Mouse (Mus musculus) left cerebral cortex, postnatal 10 days (tissue): ENCODE measurements around the gene Vwa7. TPM values are rescaled to one million over a fixed set of nuclear protein-coding genes. Genes with fewer than 3 reads are reported as not detected.

Source experiments
- DNase-seq, 2 experiments: peaks; one replicate each; pipeline ENCODE4 v3.0.0; 2021 to 2022; ENCODE audit warnings: low spot score in 2 of 2, mixed read lengths in 1 of 2; ENCODE audit errors: extremely low spot score in 1 of 2
- intact Hi-C: fragments of 180-260 bp; cut with DNase I; formaldehyde crosslinking; loops from one replicate; pipeline ENCODE4 v1.15.1; 2025
- total RNA-seq, 2 experiments: library from RNA; stranded (reverse); gene quantifications; 2 replicates each; pipeline ENCODE4 v1.2.3; 2021

Gene Vwa7
- total RNA-seq, 2 experiments from 2014 or later = 0.18 to 0.19 TPM

DNA sequence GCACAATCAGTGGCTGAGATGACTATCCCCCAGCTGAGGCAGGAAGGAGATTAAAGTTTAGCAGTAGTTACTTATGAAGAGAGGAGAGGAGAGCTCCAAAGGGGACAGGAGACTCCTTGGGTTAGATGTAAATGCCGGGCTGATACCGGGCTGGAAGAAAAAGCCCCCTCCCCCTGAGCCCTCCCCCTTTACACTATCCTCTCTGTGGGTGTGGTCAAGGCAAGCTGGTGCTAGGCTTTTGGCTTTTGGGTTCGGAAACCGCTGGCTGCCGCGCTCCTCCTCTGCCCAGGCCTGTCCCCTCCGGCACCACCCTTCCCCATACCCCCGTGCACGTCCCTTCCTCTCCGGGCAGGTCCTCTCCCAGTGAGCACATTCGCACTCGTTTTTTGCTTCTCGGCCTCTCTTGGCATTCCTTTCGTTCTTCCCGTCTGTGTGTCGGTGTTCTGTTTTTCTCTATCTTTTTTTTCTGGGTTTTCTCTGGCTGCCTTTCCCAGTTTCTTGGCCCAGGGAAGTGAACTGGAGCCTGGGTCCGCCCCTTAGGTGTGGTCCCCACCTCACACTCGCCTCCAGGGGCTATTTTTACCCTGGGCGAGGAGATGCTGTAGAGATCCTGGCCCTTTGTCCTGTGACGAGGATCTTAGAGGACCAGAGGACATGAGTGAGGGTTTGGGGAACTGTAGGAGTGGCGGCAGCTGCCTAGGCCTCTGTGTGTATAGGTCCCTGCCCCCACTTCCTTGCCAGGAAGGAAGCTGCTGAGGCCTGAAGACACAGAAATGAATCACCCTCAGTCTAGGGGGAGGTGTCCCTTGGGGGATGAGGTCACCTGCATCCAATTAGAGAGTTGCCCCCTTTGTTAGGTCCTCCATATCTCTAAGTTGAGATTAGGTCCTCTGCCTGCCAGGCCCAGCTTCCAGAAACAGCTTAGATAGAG is 35.0 kb downstream of the Vwa7 start:
- intact Hi-C loops = no loop called here
- DNase-seq = peak in 1 of 2 experiments; percentile 85

DNA sequence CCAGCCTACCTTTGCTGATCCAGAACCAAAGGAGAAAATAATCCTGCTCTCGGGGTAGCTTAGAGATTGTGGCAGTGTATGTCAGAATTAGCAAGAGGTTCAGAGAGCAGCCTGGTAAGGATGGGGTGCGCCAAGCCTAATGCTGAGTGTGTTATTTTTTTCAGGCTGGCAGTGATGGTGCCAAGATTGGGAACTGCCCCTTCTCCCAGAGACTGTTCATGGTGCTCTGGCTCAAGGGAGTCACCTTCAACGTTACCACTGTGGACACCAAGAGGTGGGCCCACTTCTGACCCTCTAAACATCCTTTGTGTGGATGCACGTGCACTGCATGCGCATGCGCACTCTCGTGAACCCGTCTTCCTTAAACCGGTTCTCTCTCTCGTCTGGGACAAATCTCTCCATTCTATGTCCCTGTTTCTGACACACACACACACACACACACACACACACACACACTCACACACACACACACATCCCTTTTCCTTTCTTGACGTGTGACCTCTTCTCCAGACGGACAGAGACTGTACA is 36.0 kb downstream of the Vwa7 start:
- DNase-seq = no peak
- intact Hi-C loops = no loop called here

DNA sequence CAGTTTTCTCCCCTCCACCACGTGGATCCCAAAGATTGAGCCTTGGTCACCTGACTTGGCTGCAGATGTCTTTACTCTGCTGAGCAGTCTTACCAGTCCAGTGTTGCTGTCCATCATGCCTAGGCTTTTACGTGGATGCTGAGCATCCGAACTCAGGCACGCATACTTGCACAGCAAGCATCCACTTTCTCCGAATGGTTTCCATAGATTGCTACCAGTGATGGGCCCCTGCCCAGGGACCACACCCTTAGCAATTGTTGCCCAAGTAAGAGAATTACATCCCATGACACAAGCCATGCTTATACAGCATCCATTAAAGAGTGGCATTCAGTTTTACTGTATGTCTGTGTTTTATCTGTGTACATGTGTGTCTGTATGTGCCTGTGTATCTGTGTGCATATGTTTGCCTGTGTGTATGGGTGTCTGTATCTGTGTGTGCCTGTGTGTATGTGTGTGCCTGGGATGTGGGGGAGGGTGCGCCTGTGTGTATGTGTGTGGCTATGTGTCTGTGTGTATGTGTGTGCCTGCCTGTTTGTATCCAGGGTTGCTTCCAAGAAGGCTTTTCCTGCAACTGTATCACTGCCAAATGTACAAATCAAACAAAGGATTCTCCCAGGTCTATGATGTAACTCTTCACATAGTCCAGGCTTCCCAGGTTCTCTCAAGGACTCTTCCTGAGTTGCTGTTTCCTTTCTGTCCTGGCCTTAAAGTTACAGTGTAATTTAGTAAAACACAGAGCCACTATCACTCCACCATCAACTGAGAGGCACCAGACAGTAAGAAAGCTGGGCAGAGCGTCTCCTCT is 39.5 kb downstream of the Vwa7 start:
- DNase-seq = no peak
- intact Hi-C loops = loop anchor here (5.0 kb wide), 1 partner anchor 34 kb away; no protein-coding TSS in a partner anchor

DNA sequence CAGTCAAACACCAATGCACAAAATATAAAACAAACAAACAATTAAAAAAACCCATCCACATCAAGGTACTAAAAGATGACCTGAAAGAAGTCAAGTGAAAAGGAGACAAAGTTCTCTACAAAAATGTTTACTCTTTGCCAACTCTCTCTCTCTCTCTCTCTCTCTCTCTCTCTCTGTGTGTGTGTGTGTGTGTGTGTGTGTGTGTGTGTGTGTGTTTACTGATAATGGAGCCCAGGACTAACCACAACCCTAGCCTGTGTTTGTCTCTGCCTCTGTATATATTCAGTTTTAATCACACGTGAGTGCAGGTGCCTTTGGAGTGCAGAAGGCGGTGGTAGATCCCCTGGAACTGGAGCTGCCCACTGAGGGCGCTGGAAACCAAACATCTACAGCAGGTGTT is 40.7 kb downstream of the Vwa7 start:
- DNase-seq = no peak
- intact Hi-C loops = loop anchor here (5.0 kb wide), 1 partner anchor 35 kb away; no protein-coding TSS in a partner anchor

DNA sequence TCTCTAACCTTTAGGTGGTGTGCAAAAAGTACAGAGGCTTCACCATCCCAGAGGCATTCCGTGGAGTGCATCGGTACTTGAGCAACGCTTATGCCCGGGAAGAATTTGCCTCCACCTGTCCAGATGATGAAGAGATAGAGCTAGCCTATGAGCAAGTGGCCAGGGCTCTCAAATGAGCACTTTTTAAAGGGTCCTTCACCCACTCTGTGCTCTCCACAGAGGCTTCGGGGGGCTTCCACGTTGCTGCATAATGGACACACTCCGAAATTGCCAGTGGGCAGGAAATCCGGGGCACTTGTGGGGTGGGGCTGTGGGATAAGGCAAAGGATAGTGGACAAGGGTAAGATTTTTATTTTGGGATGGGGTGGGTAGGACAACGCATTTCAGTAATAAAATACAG is 41.9 kb downstream of the Vwa7 start:
- intact Hi-C loops = loop anchor here (5.0 kb wide), 1 partner anchor 36 kb away; no protein-coding TSS in a partner anchor
- no peak for DNase-seq

DNA sequence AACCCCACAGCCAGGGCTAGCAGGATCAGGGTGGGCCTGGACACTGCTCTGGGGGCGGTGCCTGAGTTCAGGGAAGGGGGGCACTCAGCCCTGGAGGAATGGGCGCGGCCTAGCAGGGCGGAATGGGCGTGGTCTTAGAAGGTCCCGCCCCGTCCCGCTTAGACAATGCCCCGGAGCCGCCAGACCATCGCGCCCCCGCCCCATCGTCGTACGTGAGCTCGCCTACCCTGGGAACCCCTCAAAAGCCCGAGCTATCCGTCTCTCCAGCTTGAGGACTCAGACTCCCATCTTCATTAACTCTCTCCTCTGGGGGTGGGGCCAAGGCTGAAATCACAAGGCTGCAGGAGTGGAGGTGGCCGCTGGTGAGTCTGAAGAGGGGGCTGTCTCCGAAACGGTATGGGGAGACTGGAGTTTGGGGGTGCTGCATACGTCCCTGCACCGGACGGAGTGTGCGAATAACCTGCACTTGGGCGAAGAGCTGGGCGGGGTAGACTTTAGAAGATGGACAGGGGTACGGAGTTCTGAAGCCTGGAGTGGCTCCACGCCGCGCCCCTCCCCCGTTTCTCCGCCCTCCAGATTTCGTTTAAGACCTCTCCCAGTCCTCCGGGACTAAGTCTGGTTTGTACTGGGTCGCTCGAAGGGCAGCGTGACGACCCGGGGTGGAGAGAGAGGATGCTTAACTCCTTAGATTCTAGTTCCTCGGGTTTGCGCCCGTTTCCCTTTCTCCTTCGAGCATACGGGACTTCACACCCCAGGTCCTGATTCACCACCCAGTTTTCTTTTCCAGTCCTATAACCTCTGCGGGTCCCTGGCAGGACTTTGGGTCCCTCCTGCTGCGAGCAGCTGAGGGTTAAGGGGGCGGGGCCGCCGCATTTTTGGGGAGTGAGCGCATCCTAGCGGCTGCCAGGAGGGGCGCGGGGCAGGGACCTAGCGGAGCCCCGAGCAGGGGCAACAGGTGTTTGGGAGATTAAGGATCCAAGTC is 42.8 kb downstream of the Vwa7 start, which contains the start of gene Ddah2:
Gene Ddah2, plus strand, starts transcription at position 125 of the 982 bp plus-strand sequence.
- peak; percentile 74 to 94 for DNase-seq
- intact Hi-C loops = loop anchor here (5.0 kb wide), 1 partner anchor 37 kb away; no protein-coding TSS in a partner anchor

DNA sequence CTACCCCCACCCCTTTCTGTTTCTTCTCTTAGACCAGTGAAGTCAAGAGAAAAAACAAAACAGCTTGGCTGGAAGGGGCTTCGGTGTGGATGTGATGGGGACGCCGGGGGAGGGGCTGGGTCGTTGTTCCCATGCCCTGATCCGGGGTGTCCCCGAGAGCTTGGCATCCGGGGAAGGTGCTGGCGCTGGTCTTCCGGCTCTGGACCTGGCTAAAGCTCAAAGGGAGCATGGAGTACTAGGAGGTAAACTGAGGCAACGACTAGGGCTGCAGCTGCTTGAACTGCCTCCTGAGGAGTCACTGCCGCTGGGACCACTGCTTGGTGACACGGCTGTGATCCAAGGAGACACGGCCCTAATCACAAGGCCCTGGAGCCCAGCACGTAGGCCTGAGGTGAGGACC is 43.7 kb downstream of the Vwa7 start:
- no peak for DNase-seq
- intact Hi-C loops = no loop called here

DNA sequence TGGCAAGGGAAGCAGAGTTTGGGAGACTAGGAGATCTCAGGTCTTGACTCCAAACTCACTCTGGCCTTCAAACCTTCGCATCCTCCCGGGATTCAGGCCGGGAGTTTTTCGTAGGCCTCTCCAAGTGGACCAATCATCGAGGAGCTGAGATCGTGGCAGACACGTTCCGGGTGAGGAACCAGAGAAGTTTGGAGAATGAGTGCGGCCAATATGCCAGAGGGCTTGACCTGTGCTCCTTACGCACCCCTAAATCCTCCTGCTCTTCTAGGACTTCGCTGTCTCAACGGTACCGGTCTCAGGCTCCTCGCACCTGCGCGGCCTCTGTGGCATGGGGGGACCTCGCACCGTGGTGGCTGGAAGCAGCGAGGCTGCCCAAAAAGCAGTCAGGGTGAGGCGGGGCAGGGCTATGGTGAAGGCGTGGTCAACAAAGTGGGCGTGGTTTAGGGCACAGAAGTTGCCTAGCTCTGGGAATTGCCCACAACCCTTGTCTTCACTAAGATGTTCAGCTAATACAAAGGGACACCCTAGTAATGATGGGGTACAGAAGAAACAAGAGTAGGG is 44.4 kb downstream of the Vwa7 start:
- intact Hi-C loops = no loop called here
- DNase-seq = no peak

DNA sequence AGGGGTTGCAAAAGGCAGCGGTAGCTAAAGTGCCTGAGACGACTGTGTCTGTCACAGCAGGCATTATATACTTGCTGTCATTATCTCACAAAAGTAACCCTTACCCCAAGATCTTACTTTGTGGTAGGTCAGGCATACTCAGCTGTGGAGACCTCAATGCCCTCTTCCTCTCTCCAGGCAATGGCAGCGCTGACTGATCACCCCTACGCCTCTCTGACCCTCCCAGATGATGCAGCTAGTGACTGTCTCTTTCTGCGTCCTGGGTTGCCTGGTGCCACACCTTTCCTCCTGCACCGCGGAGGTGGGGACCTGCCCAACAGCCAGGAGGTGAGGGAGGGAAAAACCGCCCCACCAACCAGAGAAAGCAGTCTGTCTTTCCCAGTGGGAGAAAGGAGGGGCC is 44.9 kb downstream of the Vwa7 start:
- no peak for DNase-seq
- intact Hi-C loops = no loop called here

DNA sequence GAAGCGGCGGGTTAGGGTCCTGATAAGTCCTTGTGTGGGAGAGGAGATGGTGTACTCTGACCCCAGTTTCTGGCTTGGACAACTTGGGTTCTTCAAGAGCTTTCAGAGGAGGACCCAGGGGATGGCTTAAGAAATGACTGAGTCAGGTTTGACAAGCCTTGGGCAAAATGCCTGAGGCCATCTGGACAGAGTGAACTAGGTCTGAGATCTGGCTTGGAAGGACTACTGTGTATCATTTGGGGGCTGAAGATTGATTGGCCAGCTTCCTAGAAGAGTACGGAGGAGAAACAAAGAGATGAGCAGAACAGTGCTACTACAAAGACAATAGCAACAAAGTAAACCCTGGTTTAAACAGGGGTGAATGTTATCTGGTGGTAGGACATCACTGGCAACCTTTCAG is 47.1 kb downstream of the Vwa7 start:
- intact Hi-C loops = no loop called here
- no peak for DNase-seq

DNA sequence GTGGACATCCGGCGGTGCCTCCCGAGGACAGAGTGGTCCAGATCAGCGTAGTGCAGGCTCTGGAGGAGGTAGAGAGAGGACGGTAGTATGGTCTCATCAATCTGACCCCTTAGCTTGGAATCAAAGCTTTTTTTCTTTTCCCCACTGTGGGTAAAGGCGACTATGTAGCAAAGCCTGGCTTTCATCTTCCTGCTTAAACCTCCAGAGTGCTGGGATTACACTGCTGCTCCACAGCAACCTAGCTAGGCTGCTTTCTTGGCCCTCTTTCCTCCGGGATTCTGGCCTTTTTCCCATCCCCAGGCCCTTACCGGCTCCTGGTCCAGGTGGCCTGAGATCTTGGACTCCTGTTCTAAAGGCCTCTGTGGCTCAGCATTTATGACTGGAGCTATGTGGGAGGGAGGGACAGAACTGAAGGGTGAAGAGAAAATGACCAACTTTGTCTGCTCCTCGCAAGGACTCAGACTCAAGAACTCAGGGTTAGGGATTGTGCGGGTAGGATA is 48.0 kb downstream of the Vwa7 start:
- intact Hi-C loops = no loop called here
- no peak for DNase-seq

DNA sequence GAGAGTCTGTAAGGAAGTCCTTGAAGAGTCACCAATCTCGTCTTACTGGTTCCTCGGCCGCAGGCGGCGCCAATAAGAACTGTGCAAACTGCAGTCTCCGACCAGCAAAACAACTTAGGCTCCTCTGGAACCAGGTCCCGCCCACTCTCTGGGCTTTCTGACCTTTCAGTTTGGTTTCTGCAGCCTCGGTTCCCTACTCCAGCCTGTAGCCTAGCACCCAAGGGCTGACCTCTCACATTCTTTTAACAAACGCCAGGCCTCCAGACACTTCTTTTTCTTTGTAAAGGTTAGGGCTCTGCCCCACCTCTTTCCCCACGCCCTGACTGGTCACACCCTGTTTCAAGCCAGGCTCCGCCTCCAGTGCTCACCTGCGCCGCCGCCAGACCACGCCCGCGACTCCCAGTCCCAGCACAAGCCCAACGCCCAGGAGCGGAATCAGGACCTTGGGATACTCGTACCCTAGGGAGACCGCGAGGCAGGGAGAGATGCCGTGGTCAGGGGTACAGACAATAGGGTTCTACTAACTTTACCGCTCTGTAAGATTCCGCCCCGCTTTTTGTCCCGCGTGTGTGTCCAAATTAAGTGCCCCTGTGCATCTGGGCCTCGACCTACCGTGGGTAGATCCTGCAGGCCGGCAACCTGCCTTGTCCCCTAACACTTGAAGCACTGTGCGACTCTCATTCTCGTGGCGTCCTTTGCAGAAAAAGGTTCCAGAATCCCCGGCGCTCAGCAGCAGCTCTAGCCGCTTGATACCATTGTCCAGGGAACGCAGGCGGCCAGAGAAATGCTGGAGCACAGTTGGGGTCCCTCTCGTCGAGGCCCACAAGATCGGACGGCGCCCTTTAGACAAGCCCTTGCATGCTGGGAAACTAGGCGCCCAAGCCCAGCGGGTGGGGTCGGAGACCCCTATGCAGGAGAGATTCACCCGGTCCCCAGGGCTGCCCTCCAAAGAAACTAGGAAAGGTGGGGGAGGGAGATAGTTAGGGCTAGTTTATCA is 48.9 kb downstream of the Vwa7 start, which contains the start of gene Ly6g6c:
Gene Ly6g6c, plus strand, starts transcription at position 438 of the 997 bp plus-strand sequence.
- intact Hi-C loops = no loop called here
- peak in 1 of 2 experiments; percentile 59 for DNase-seq

DNA sequence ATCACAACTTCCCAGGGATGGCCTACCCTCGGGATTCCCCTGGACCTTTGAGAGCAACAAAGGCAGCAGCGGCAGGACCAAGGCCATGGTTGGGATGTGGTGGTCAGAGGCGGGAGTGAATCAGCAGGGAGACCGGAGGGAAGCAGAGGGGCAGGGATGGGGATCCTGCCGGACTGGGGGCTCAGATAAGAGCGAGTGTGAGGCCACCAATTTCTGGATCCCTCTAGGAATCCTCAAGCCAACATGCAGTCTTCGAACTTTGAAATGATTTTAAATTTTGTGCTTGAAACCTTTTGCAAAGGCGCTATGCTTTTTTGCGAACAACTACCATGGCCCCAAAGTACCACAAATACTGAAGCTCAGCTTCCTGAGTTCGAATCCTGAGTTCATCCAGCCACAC is 49.7 kb downstream of the Vwa7 start, which contains the start of gene Mpig6b:
Gene Mpig6b, minus strand, starts transcription at position 101 of the 400 bp plus-strand sequence.
- no peak for DNase-seq
- intact Hi-C loops = no loop called here

DNA sequence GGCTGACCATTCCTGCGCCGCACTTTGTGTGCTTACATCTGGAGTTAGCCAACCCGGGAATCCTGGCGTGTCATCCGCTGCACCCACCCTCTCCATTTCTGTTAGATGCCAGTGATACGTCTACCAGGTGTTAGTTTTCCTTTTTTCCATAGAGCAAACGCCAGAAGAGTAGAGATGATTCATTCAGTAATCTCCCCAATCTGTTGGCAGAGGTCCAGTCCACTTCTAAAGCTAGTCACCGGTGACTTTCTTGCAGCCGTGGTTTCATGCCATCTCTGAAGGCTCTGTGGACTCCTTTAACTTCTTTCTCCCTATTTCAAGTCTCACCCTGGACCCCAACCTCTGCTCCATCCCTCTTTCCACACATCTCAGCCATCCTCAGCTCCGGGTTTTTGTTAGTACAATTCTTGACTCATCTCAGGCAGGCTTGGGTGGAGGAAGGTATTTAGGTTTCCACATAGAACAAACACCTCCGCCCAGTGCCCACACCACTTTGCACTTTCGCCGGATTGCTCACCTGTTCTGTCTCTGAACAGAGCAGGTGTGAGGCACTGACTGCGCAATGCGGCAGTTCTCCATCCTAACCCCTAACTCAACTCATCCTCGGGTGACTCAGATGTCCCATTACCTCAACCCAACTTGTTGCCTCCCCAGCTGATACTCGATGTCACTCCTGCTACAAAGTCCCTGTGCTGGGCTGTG is 52.0 kb downstream of the Vwa7 start:
- intact Hi-C loops = no loop called here
- no peak for DNase-seq

DNA sequence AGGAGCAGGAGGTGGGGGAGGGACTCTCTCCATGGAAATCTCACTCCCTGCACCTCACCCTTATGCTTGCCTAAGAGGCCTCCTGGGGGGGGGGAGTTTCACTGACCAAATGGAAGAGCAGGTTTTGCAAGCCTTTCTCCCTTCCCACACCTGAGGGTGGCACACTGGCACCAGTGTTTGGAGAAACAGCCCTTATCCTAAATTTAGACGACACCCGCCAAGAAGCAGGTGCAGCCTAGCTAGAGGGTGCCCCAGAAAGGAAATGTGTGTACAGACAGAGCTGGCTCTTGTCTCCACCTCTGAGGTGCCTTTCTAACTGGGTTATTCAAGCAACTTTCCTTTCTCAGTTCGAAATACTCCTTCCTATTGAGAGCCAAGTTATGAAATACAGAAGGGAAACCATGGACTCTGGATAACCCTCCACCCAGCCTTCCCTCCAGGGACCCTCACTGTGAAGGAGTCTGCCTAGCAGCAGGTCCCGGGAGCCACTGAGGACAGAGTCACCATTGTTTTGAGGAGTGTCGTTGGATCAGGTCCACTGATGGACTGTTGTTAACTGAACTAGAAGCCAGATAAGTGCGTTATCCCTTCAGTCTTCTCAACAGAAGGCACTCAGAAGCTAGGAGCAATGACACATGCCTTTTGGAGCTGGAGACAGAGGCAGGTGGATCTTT is 54.3 kb downstream of the Vwa7 start:
- intact Hi-C loops = no loop called here

More for the DNA sequence above, 54.3 kb downstream of the Vwa7 start:
- no peak for DNase-seq
